Mouse (Mus musculus) cerebellum, postnatal 4 days (tissue): ENCODE results near the gene Mgat4c.
"Not testable (repeated sequence)": the region's sequence is repeated elsewhere in the genome, so short reads cannot be mapped to it uniquely, and the experiment has no call there.

Experiments
- DNase-seq, 2 experiments: peaks; one replicate each; pipeline ENCODE4 v3.0.0; 2022; ENCODE audit warnings: low spot score in 2 of 2, mixed read lengths in 1 of 2

The Mgat4c gene

GRCm38 (mm10) chr10:102127340-102127739, 446.1 kb downstream of the Mgat4c start:
- DNase-seq: no peak

- no peak for DNase-seq
Observed at GRCm38 (mm10) chr10:102154865-102155264, 473.6 kb downstream of the Mgat4c start.

- no peak for DNase-seq
Observed at GRCm38 (mm10) chr10:102155853-102156252, 474.6 kb downstream of the Mgat4c start.

GRCm38 (mm10) chr10:102158809-102159208, 477.5 kb downstream of the Mgat4c start:
- peak in 1 of 2 experiments; percentile 10 for DNase-seq

GRCm38 (mm10) chr10:102184726-102185125, 503.4 kb downstream of the Mgat4c start:
- DNase-seq: no peak

GRCm38 (mm10) chr10:102191646-102192045, 510.4 kb downstream of the Mgat4c start:
- DNase-seq: no peak

- DNase-seq: no peak
Observed at GRCm38 (mm10) chr10:102196850-102197249, 515.6 kb downstream of the Mgat4c start.

- no peak for DNase-seq
Observed at GRCm38 (mm10) chr10:102238558-102239211, 557.4 kb downstream of the Mgat4c start.

- no peak for DNase-seq
Observed at GRCm38 (mm10) chr10:102243897-102244296, 562.6 kb downstream of the Mgat4c start.

- no peak for DNase-seq
Observed at GRCm38 (mm10) chr10:102244601-102245000, 563.3 kb downstream of the Mgat4c start.

GRCm38 (mm10) chr10:102245269-102245668, 564.0 kb downstream of the Mgat4c start:
- no peak for DNase-seq

GRCm38 (mm10) chr10:102308892-102309479, 627.7 kb downstream of the Mgat4c start:
- DNase-seq: no peak

GRCm38 (mm10) chr10:102365685-102366381, 684.5 kb downstream of the Mgat4c start:
- DNase-seq: no peak

GRCm38 (mm10) chr10:102370576-102370975, 689.3 kb downstream of the Mgat4c start:
- DNase-seq: no peak

GRCm38 (mm10) chr10:102372111-102372510, 690.8 kb downstream of the Mgat4c start:
- no peak for DNase-seq

GRCm38 (mm10) chr10:102374061-102374460, 692.8 kb downstream of the Mgat4c start:
- DNase-seq: no peak

- no peak for DNase-seq
Observed at GRCm38 (mm10) chr10:102377377-102377776, 696.1 kb downstream of the Mgat4c start.

GRCm38 (mm10) chr10:102389223-102389622, 707.9 kb downstream of the Mgat4c start:
- no peak for DNase-seq

GRCm38 (mm10) chr10:102417654-102418272, 736.5 kb downstream of the Mgat4c start:
- no peak for DNase-seq

- DNase-seq: peak in 1 of 2 experiments; percentile 34
Observed at GRCm38 (mm10) chr10:102435048-102435447, 753.8 kb downstream of the Mgat4c start.

GRCm38 (mm10) chr10:102435467-102435866, 754.2 kb downstream of the Mgat4c start:
- DNase-seq: not testable (repeated sequence)
